ENCODE assay signal across 15 mouse cellular contexts in the genomic region with DNA sequence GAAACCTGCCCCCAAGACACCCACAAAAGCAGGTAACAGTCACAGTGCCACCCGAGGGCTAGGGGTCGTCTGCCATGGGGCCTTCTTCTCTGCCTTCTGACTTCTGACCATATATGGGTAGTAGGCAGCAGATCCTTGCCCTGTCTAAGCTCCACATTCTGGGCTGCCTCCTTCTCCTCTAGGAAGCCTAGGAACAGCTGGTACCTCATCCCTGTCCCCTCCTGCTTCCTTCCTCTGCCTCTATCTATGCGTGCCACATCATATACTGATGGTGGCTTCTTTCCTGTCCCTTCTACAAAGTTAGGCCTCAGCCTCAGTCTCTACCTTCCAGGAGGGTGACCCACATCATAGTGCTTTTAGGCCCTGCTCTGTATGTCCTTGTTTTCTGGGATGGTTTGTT.
DNase-seq lines count a peak whose midpoint lies in the region; ATAC-seq and TF ChIP-seq lines count a peak whose summit lies in the region.
"Had no signal": no experiment of that assay in that cellular context is flagged by ENCODE, and none has a peak within 500 bp of the region (broad histone marks: within the 10 kb centered on the region; RNA-seq: fewer than 3 reads in every experiment).

No protein-coding gene starts in this region.

- DNase-seq in kidney, postnatal 0 days (ENCODE audit: low spot score), result no peak
- no peak for DNase-seq in kidney, postnatal 10 days
- DNase-seq in B cell, adult 2 months, result no peak
- DNase-seq: adrenal gland, postnatal 10 days; cerebellum, adult 18-20 months; cerebellum, postnatal 36 days; layer of hippocampus, adult 9-11 months; right cerebral cortex, postnatal 25 days had no signal

- H3K4me1 ChIP-seq in heart, embryonic 13.5 days, result peaks cover 39% of the 10 kb centered on the region
- peaks cover 20% of the 10 kb centered on the region for H3K4me1 ChIP-seq in heart, embryonic 11.5 days (ENCODE audit: control insufficient read depth, insufficient read depth, low read length)
- peaks cover 4% of the 10 kb centered on the region; the same call in 1 of the 2 replicates for H3K4me1 ChIP-seq in kidney, postnatal 0 days (replicated peaks; ENCODE audit: insufficient read depth, low read length)
- peaks cover 34% of the 10 kb centered on the region for H3K4me1 ChIP-seq in bone marrow macrophage, adult 2 months (ENCODE audit: control insufficient read depth, insufficient read depth, low read length)
- peaks cover 10% of the 10 kb centered on the region; the same call in 1 of the 2 replicates for H3K4me1 ChIP-seq in liver, embryonic 12.5 days
- H3K4me1 ChIP-seq: forebrain, embryonic 15.5 days; midbrain, embryonic 13.5 days had no signal

- 0 out of 2 replicates have a peak, but pooled peaks cover 4% of the 10 kb centered on the region for H3K27me3 ChIP-seq in heart, embryonic 13.5 days (replicated peaks)
- H3K27me3 ChIP-seq in heart, embryonic 11.5 days (ENCODE audit: control insufficient read depth, insufficient read depth, low read length), result no peaks in the 10 kb centered on the region
- no peaks in the 10 kb centered on the region for H3K27me3 ChIP-seq in kidney, postnatal 0 days (ENCODE audit: insufficient read depth, low read length)
- H3K27me3 ChIP-seq in liver, embryonic 12.5 days (replicated peaks), result no peaks in the 10 kb centered on the region
- H3K27me3 ChIP-seq: forebrain, embryonic 15.5 days; midbrain, embryonic 13.5 days had no signal

- TF ChIP-seq CTCF in kidney, postnatal 0 days (IDR thresholded peaks at IDR 0.05; ENCODE audit: low read depth), result no peak
- no peak for TF ChIP-seq CTCF in bone marrow macrophage, adult 2 months (IDR thresholded peaks at IDR 0.05; ENCODE audit: low read depth, low read length)

- no peaks in the 10 kb centered on the region for H3K9me3 ChIP-seq in heart, embryonic 13.5 days
- H3K9me3 ChIP-seq in heart, embryonic 11.5 days (replicated peaks; ENCODE audit: control insufficient read depth, low read length), result no peaks in the 10 kb centered on the region
- no peaks in the 10 kb centered on the region for H3K9me3 ChIP-seq in kidney, postnatal 0 days (replicated peaks; ENCODE audit: low read length)
- H3K9me3 ChIP-seq in liver, embryonic 12.5 days (replicated peaks), result no peaks in the 10 kb centered on the region
- H3K9me3 ChIP-seq: forebrain, embryonic 15.5 days; midbrain, embryonic 13.5 days had no signal

- ATAC-seq in heart, embryonic 13.5 days (ENCODE audit: extremely low read depth, insufficient number of reproducible peaks, low FRiP score, low TSS enrichment), result no peak
- ATAC-seq in heart, embryonic 11.5 days (replicated peaks; ENCODE audit: insufficient number of reproducible peaks, low FRiP score, low TSS enrichment), result no peak
- 0 out of 2 replicates have a peak, but pooled peaks have one; percentile 25 for ATAC-seq in kidney, postnatal 0 days (replicated peaks; ENCODE audit: low FRiP score, low read depth)
- peak; percentile 51; the same call in 1 of the 2 replicates for ATAC-seq in liver, embryonic 12.5 days
- ATAC-seq: forebrain, embryonic 15.5 days; midbrain, embryonic 13.5 days had no signal

- WGBS in heart, embryonic 13.5 days, result 67% methylated on average over 3 of the region's 3 CpGs
- WGBS in heart, embryonic 11.5 days (ENCODE audit: insufficient replicate concordance), result 60% methylated on average over 3 of the region's 3 CpGs
- WGBS in kidney, postnatal 0 days, result 71% methylated on average over 3 of the region's 3 CpGs
- 30% methylated on average over 3 of the region's 3 CpGs for WGBS in liver, embryonic 12.5 days (ENCODE audit: insufficient replicate concordance)

- H3K4me2 ChIP-seq in heart, embryonic 13.5 days, result no peak overlapping the region
- no peak overlapping the region for H3K4me2 ChIP-seq in heart, embryonic 11.5 days
- H3K4me2 ChIP-seq in kidney, postnatal 0 days (ENCODE audit: low read length), result 0 out of 2 replicates have a peak overlapping the region, but pooled peaks have one; percentile 6
- no peak overlapping the region for H3K4me2 ChIP-seq in liver, embryonic 12.5 days
- H3K4me2 ChIP-seq: forebrain, embryonic 15.5 days; midbrain, embryonic 13.5 days had no signal

- H3K4me3 ChIP-seq in heart, embryonic 13.5 days, result no peak overlapping the region
- no peak overlapping the region for H3K4me3 ChIP-seq in heart, embryonic 11.5 days (ENCODE audit: low read depth, low read length)
- no peak overlapping the region for H3K4me3 ChIP-seq in kidney, postnatal 0 days (replicated peaks; ENCODE audit: low read depth, low read length)
- H3K4me3 ChIP-seq in bone marrow macrophage, adult 2 months (ENCODE audit: insufficient read depth, low read length), result no peak overlapping the region
- no peak overlapping the region for H3K4me3 ChIP-seq in liver, embryonic 12.5 days
- H3K4me3 ChIP-seq: erythroblast, embryonic 14.5 days; forebrain, embryonic 15.5 days; midbrain, embryonic 13.5 days had no signal

- no peak overlapping the region for H3K9ac ChIP-seq in heart, embryonic 13.5 days
- H3K9ac ChIP-seq in heart, embryonic 11.5 days (ENCODE audit: low read depth, low read length), result no peak overlapping the region
- no peak overlapping the region for H3K9ac ChIP-seq in kidney, postnatal 0 days (ENCODE audit: low read depth, low read length)
- H3K9ac ChIP-seq in liver, embryonic 12.5 days, result no peak overlapping the region
- H3K9ac ChIP-seq: forebrain, embryonic 15.5 days; midbrain, embryonic 13.5 days had no signal

- peaks cover 7% of the 10 kb centered on the region; the same call in 1 of the 2 replicates for H3K36me3 ChIP-seq in heart, embryonic 13.5 days
- 0 out of 2 replicates have a peak, but pooled peaks cover 3% of the 10 kb centered on the region for H3K36me3 ChIP-seq in heart, embryonic 11.5 days (ENCODE audit: control insufficient read depth, insufficient read depth, low read length)
- H3K36me3 ChIP-seq in kidney, postnatal 0 days (ENCODE audit: insufficient read depth, low read length), result peaks cover 15% of the 10 kb centered on the region; the same call in 1 of the 2 replicates
- H3K36me3 ChIP-seq in liver, embryonic 12.5 days, result 0 out of 2 replicates have a peak, but pooled peaks cover 6% of the 10 kb centered on the region
- H3K36me3 ChIP-seq: forebrain, embryonic 15.5 days; midbrain, embryonic 13.5 days had no signal

- no peak for TF ChIP-seq POLR2A in bone marrow macrophage, adult 2 months (IDR thresholded peaks at IDR 0.05; ENCODE audit: borderline replicate concordance, low read depth, low read length)

- peak overlapping the region; percentile 6; the same call in 1 of the 2 replicates for H3K27ac ChIP-seq in heart, embryonic 13.5 days (replicated peaks)
- H3K27ac ChIP-seq in heart, embryonic 11.5 days (ENCODE audit: low read depth, low read length), result no peak overlapping the region
- H3K27ac ChIP-seq in kidney, postnatal 0 days, result peak overlapping the region; percentile 47; the same call in 1 of the 2 replicates
- H3K27ac ChIP-seq in bone marrow macrophage, adult 2 months (ENCODE audit: insufficient read depth, low read depth, low read length), result peak overlapping the region; percentile 20; the same call in 1 of the 2 replicates
- H3K27ac ChIP-seq in liver, embryonic 12.5 days, result no peak overlapping the region
- H3K27ac ChIP-seq: forebrain, embryonic 15.5 days; midbrain, embryonic 13.5 days had no signal

Comparison
In these comparisons a context has a peak if more than half of its experiments do, and no peak if none do; other contexts are left out.
1. H3K27ac ChIP-seq: peak in heart, embryonic 13.5 days (single experiment), kidney, postnatal 0 days (single experiment) and bone marrow macrophage, adult 2 months (single experiment); none in heart, embryonic 11.5 days (single experiment) and liver, embryonic 12.5 days (single experiment).
2. ATAC-seq: peak in kidney, postnatal 0 days (single experiment) and liver, embryonic 12.5 days (single experiment); none in heart, embryonic 13.5 days (single experiment) and heart, embryonic 11.5 days (single experiment).